Mouse (Mus musculus): ENCODE data around the gene Sgo1. TPM values are rescaled to one million over a fixed set of nuclear protein-coding genes. Genes with fewer than 3 reads are reported as not detected.

Gene Sgo1
- polyA plus RNA-seq, 1 experiment: 2.9 TPM

- peaks cover 93% of the 10 kb centered on the region for H3K36me3 ChIP-seq (replicated peaks; ENCODE audit: low read length)
These were observed 34.5 kb downstream of the Sgo1 start for GRCm38 (mm10) chr17:53654596-53654995.

GRCm38 (mm10) chr17:53650251-53650661 is 38.9 kb downstream of the Sgo1 start:
- H3K36me3 ChIP-seq (replicated peaks; ENCODE audit: low read length): peaks cover 91% of the 10 kb centered on the region

More at GRCm38 (mm10) chr17:53654596-53654995, 34.5 kb downstream of the Sgo1 start:
- TF ChIP-seq FLI1 (IDR thresholded peaks at IDR 0.05; ENCODE audit: low read length): no peak
- TF ChIP-seq GATA1 (IDR thresholded peaks at IDR 0.05; ENCODE audit: borderline replicate concordance, low read length): no peak
- H3K9me3 ChIP-seq: no peaks in the 10 kb centered on the region
- peaks cover 21% of the 10 kb centered on the region for H3K4me1 ChIP-seq
- no peaks in the 10 kb centered on the region for H3K27me3 ChIP-seq (replicated peaks)
- no peak overlapping the region for H3K4me3 ChIP-seq (replicated peaks)

GRCm38 (mm10) chr17:53643360-53643759 is 45.8 kb downstream of the Sgo1 start:
- Histone ChIP-seq H3K36me3 (replicated peaks; ENCODE audit: low read length) (peaks cover 91% of the 10 kb centered on the region), H3K27me3 (replicated peaks) (no peaks in the 10 kb centered on the region), H3K4me1 (no peaks in the 10 kb centered on the region), H3K9me3 (no peaks in the 10 kb centered on the region), H3K4me3 (replicated peaks) (no peak overlapping the region)
- TF ChIP-seq FLI1 (IDR thresholded peaks at IDR 0.05; ENCODE audit: low read length): no peak
- no peak for TF ChIP-seq GATA1 (IDR thresholded peaks at IDR 0.05; ENCODE audit: borderline replicate concordance, low read length)

More at GRCm38 (mm10) chr17:53650251-53650661, 38.9 kb downstream of the Sgo1 start:
- H3K4me3 ChIP-seq (replicated peaks): no peak overlapping the region
- TF ChIP-seq GATA1 (IDR thresholded peaks at IDR 0.05; ENCODE audit: borderline replicate concordance, low read length) (no peak), FLI1 (IDR thresholded peaks at IDR 0.05; ENCODE audit: low read length) (no peak)
- H3K9me3 ChIP-seq: peaks cover 2% of the 10 kb centered on the region; the same call in 1 of the 2 replicates
- H3K4me1 ChIP-seq: peaks cover 4% of the 10 kb centered on the region; the same call in 1 of the 2 replicates
- no peaks in the 10 kb centered on the region for H3K27me3 ChIP-seq (replicated peaks)

GRCm38 (mm10) chr17:53631344-53631743 is 57.8 kb downstream of the Sgo1 start:
- TF ChIP-seq GATA1 (IDR thresholded peaks at IDR 0.05; ENCODE audit: borderline replicate concordance, low read length): no peak
- no peak for TF ChIP-seq FLI1 (IDR thresholded peaks at IDR 0.05; ENCODE audit: low read length)
- Histone ChIP-seq H3K4me3 (replicated peaks) (no peak overlapping the region), H3K4me1 (peaks cover 5% of the 10 kb centered on the region), H3K36me3 (replicated peaks; ENCODE audit: low read length) (peaks cover 75% of the 10 kb centered on the region), H3K27me3 (replicated peaks) (no peaks in the 10 kb centered on the region), H3K9me3 (no peaks in the 10 kb centered on the region)

- no peaks in the 10 kb centered on the region for H3K9me3 ChIP-seq
- no peaks in the 10 kb centered on the region for H3K27me3 ChIP-seq (replicated peaks)
- no peak for TF ChIP-seq FLI1 (IDR thresholded peaks at IDR 0.05; ENCODE audit: low read length)
- TF ChIP-seq GATA1 (IDR thresholded peaks at IDR 0.05; ENCODE audit: borderline replicate concordance, low read length): no peak
- no peak overlapping the region for H3K4me3 ChIP-seq (replicated peaks)
- peaks cover 74% of the 10 kb centered on the region for H3K36me3 ChIP-seq (replicated peaks; ENCODE audit: low read length)
- H3K4me1 ChIP-seq: peaks cover 5% of the 10 kb centered on the region
These were observed 61.0 kb downstream of the Sgo1 start for GRCm38 (mm10) chr17:53628131-53628530.

- TF ChIP-seq GATA1 (IDR thresholded peaks at IDR 0.05; ENCODE audit: borderline replicate concordance, low read length) (no peak), FLI1 (IDR thresholded peaks at IDR 0.05; ENCODE audit: low read length) (no peak)
- Histone ChIP-seq H3K9me3 (no peaks in the 10 kb centered on the region), H3K4me3 (replicated peaks) (no peak overlapping the region), H3K27me3 (replicated peaks) (no peaks in the 10 kb centered on the region), H3K4me1 (peaks cover 5% of the 10 kb centered on the region), H3K36me3 (replicated peaks; ENCODE audit: low read length) (peaks cover 67% of the 10 kb centered on the region)
These were observed 61.6 kb downstream of the Sgo1 start for GRCm38 (mm10) chr17:53627497-53627896.

GRCm38 (mm10) chr17:53626160-53626559 is 63.0 kb downstream of the Sgo1 start:
- TF ChIP-seq FLI1 (IDR thresholded peaks at IDR 0.05; ENCODE audit: low read length) (no peak), GATA1 (IDR thresholded peaks at IDR 0.05; ENCODE audit: borderline replicate concordance, low read length) (no peak)
- Histone ChIP-seq H3K36me3 (replicated peaks; ENCODE audit: low read length) (peaks cover 57% of the 10 kb centered on the region), H3K9me3 (no peaks in the 10 kb centered on the region), H3K4me1 (peaks cover 5% of the 10 kb centered on the region; the same call in 1 of the 2 replicates), H3K4me3 (replicated peaks) (no peak overlapping the region), H3K27me3 (replicated peaks) (no peaks in the 10 kb centered on the region)

Other genes starting within 250 kb of the Sgo1 start
- gene Efhb, start 226.0 kb downstream of the Sgo1 start, polyA plus RNA-seq (2012; ENCODE audit: insufficient read depth, low replicate concordance): not detected in 2 replicates
- 0.94 and 7.2 TPM in 2 replicates for gene Rab5a, start 210.1 kb downstream of the Sgo1 start, polyA plus RNA-seq (2012; ENCODE audit: insufficient read depth, low replicate concordance)
- gene Pp2d1, start 149.9 kb downstream of the Sgo1 start, polyA plus RNA-seq (2012; ENCODE audit: insufficient read depth, low replicate concordance): not detected in 2 replicates
- gene Kat2b, start 122.5 kb downstream of the Sgo1 start, polyA plus RNA-seq (2012; ENCODE audit: insufficient read depth, low replicate concordance): 0.39 and 0.47 TPM in 2 replicates
- not detected in 2 replicates for gene Sult1c2, start 157.0 kb upstream of the Sgo1 start, polyA plus RNA-seq (2012; ENCODE audit: insufficient read depth, low replicate concordance)

All from megakaryocyte, embryonic 14.5 days (primary cell).